Mouse (Mus musculus): ENCODE data around the gene Mras. TPM values are rescaled to one million over a fixed set of nuclear protein-coding genes. Genes with fewer than 3 reads are reported as not detected.

The Mras gene
- polyA plus RNA-seq, 1 experiment from 2014 or later: 11.0 TPM

- no peak overlapping the region for H3K9ac ChIP-seq
- H3K27me3 ChIP-seq (replicated peaks): no peaks in the 10 kb centered on the region
- H3K4me3 ChIP-seq (replicated peaks): no peak overlapping the region
- no peaks in the 10 kb centered on the region for H3K36me3 ChIP-seq
- no peaks in the 10 kb centered on the region for H3K9me3 ChIP-seq
- no peak overlapping the region for H3K27ac ChIP-seq
- 74% methylated on average over 12 of the region's 12 CpGs for WGBS
- H3K4me1 ChIP-seq (replicated peaks): no peaks in the 10 kb centered on the region
- no peak overlapping the region for H3K4me2 ChIP-seq (replicated peaks)
- no peak for ATAC-seq
These were observed 97.1 kb downstream of the Mras start for GRCm38 (mm10) chr9:99340126-99340525.

- no peaks in the 10 kb centered on the region for H3K27me3 ChIP-seq (replicated peaks)
- H3K27ac ChIP-seq: no peak overlapping the region
- no peak for ATAC-seq
- no peak overlapping the region for H3K4me3 ChIP-seq (replicated peaks)
- no peaks in the 10 kb centered on the region for H3K4me1 ChIP-seq (replicated peaks)
- WGBS: 81% methylated on average over 1 of the region's 1 CpGs
- no peaks in the 10 kb centered on the region for H3K9me3 ChIP-seq
- no peak overlapping the region for H3K4me2 ChIP-seq (replicated peaks)
- H3K36me3 ChIP-seq: no peaks in the 10 kb centered on the region
- H3K9ac ChIP-seq: no peak overlapping the region
These were observed 98.0 kb downstream of the Mras start for GRCm38 (mm10) chr9:99339182-99339581.

GRCm38 (mm10) chr9:99338293-99338692, 98.9 kb downstream of the Mras start:
- Histone ChIP-seq H3K27me3 (replicated peaks) (no peaks in the 10 kb centered on the region), H3K27ac (no peak overlapping the region), H3K4me3 (replicated peaks) (no peak overlapping the region), H3K9ac (no peak overlapping the region), H3K9me3 (no peaks in the 10 kb centered on the region), H3K4me2 (replicated peaks) (no peak overlapping the region), H3K36me3 (no peaks in the 10 kb centered on the region), H3K4me1 (replicated peaks) (no peaks in the 10 kb centered on the region)
- WGBS: 100% methylated on average over 1 of the region's 1 CpGs
- no peak for ATAC-seq

GRCm38 (mm10) chr9:99336538-99336937, 100.6 kb downstream of the Mras start:
- no peak overlapping the region for H3K4me3 ChIP-seq (replicated peaks)

More at GRCm38 (mm10) chr9:99336538-99336937, 100.6 kb downstream of the Mras start:
- Histone ChIP-seq H3K27ac (no peak overlapping the region), H3K27me3 (replicated peaks) (no peaks in the 10 kb centered on the region), H3K9ac (no peak overlapping the region), H3K36me3 (no peaks in the 10 kb centered on the region), H3K4me1 (replicated peaks) (no peaks in the 10 kb centered on the region), H3K4me2 (replicated peaks) (no peak overlapping the region), H3K9me3 (no peaks in the 10 kb centered on the region)
- no peak for ATAC-seq
- 81% methylated on average over 4 of the region's 4 CpGs for WGBS

Other genes with a start within 250 kb of the Mras start
- not detected in 2 replicates for gene Faiml, start 200.1 kb downstream of the Mras start, polyA plus RNA-seq (2015; fragmentation: Nextera tagmentation; extraction: Ambion mirVana)
- gene Cep70, start 194.0 kb downstream of the Mras start, polyA plus RNA-seq (2015; fragmentation: Nextera tagmentation; extraction: Ambion mirVana): 25.6 and 29.0 TPM in 2 replicates
- 0.40 and 0.53 TPM in 2 replicates for gene Esyt3, start 78.8 kb downstream of the Mras start, polyA plus RNA-seq (2015; fragmentation: Nextera tagmentation; extraction: Ambion mirVana)
- gene Nme9, start 14.1 kb upstream of the Mras start, polyA plus RNA-seq (2015; fragmentation: Nextera tagmentation; extraction: Ambion mirVana): 0.25 and 0.33 TPM in 2 replicates
- gene Armc8, start 131.5 kb upstream of the Mras start, polyA plus RNA-seq (2015; fragmentation: Nextera tagmentation; extraction: Ambion mirVana): 26.9 and 27.9 TPM in 2 replicates
- gene Dbr1, start 138.4 kb upstream of the Mras start, polyA plus RNA-seq (2015; fragmentation: Nextera tagmentation; extraction: Ambion mirVana): 27.9 and 28.2 TPM in 2 replicates
- 0.92 and 0.96 TPM in 2 replicates for gene A4gnt, start 175.1 kb upstream of the Mras start, polyA plus RNA-seq (2015; fragmentation: Nextera tagmentation; extraction: Ambion mirVana)
- 11.7 and 13.4 TPM in 2 replicates for gene Dzip1l, start 192.1 kb upstream of the Mras start, polyA plus RNA-seq (2015; fragmentation: Nextera tagmentation; extraction: Ambion mirVana)

Measured in intestine, embryonic 15.5 days (tissue).